Mouse (Mus musculus) kidney, postnatal 10 days (tissue): ENCODE measurements around the gene Sncg.

ENCODE experiments used
- DNase-seq: peaks from one replicate; pipeline ENCODE4 v3.0.0; 2021; ENCODE audit warnings: mixed read lengths

The Sncg gene

DNA sequence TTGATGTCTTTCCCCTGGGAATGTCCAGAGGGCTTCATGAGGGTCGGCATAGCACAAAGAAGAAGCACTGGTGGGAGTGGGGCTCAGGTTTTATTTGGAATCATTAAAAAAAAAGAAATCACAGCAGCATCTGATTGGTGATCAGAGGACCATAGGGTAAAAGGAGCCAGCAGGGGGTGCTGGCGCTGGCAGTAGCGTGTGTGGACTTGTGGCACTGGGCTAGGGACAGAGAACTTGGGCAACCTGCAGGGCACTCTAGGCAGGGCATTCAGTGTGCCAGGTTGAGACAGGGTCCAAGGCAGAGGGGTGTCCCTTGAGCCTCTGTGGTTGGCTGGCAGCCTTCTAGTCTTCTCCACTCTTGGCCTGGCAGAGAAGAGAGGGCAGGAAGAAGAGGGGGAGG, 4.4 kb downstream of the Sncg start:
- DNase-seq = no peak

DNA sequence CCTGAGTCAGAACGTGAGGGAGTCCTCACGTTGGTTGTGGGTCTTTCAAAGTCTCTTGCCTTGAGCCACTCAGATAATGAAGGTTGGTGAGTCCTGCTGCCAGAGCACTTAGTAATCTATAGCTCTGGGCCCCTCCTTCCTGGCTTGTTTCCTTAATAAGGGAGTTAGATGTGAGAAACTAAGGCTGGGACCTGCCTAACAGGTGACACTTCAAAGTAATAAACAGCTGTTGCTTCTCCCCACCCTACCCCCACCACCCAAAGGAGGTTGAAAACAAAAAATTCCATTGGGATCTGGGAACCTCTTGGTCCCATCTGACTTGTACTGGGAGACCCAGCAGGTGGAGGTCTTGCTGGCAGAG, 9.5 kb downstream of the Sncg start:
- DNase-seq = no peak

DNA sequence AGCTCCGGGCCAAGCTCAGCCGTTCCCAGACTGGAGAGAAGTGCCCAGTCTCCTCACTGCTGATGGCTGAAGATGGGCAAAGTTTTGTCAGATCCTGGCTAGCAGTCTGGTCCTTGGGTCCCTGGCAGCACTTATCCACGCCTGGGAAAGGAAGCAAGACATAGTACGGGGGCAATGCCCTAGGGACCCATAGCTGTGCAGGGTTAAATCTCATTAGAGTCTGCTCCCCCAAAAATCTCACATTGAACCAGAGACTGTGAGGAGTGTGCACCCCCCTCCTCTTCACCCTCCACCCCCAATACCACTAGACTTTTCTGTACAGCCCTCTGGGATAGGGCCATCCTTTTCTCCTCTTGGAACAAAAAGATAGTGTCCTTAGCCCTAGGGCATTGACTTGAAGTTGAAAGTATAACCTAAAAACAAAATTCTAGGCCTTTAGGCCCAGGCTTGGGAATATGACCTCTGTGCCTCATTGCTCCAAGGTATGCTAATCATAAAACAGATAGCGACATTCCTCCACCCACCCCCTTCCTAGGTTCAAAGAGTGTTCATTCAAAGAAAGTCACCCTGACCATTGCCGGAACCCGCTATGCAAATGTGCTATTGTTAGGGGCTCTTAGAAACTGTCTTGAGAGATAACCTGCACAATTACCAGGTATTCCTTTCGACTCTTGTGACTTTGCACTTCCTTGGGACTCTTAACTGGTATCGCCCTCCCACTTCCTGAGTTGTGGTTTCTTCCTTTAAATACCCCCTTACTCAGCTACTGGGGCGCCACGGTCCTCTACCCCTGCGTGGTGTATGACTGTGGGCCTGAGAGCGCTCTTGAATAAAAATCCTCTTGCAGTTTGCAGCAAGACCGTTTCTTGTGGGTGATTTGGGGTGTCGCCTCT, 10.1 kb downstream of the Sncg start:
- peak; percentile 11 for DNase-seq

DNA sequence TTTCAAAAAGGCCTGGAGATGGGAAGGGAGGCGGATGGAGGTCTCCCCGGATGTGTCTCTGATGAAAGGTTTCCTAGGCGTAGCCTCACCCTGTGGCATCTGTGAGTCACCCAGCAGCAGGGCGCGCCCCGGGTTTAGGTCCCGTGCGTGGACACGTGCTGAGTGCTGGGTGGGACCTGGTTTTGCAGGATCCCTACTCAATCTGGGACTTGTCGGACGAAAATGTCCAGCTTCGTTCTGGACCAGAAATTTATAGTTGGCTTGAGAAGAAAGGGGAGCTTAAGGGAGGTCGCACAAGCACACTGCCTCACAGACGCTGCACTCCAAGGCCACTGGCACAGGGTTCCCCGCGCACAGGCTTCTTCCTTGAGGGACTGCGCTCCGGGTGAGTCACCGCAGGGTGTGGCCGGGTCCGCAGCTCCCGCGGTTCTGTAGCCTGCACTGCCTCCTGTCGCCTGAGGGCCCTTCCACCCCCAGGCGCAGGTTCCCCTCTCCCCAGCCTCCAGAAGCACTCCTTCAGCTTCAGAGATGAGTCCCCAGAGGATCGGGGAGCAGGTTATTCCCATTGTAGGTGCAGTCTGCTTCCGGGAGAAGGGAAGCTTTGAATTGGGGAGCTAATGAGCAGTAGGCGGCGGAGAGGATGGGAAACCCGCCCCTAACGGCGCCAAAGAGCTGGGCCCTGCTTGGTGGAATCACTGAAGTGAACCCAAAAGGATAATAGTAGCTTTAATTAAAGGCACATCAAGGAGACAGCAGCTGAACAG, 10.9 kb downstream of the Sncg start:
- peak; percentile 78 for DNase-seq

DNA sequence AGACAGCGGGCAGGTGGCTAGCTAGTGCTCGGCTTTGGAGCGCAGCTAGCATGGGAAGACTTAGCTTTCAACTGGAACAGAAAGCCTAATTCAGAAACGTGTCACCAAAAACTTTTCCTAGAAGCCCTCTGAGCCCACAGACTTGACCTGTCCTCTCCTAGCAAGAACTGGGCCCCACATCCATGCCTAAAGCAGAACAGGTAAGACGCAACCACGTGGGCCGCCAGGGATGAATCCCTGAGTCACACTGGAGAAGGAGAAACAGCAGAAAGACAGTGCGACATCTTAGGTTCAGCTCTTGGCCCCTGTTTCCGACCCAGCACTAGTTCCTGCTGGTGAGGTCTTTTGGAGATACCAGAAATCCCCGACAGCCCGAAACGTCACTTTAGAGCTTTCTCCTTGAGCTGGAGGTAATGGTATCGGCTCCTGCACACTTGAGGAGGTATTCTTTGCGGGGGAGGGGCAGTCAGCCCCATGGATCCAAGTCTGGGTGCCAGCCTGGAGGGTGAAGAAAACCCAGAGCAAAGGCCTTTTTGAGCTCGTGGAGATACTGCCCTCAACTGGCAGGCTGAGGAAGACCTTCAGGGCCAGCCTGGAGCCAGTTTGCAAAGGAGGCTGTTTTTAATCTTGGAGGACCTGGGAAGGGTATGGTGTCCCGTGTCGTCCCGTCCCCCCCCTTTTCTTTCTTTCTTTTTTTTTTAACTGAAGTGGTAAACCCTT, 11.7 kb downstream of the Sncg start:
- peak; percentile 80 for DNase-seq

DNA sequence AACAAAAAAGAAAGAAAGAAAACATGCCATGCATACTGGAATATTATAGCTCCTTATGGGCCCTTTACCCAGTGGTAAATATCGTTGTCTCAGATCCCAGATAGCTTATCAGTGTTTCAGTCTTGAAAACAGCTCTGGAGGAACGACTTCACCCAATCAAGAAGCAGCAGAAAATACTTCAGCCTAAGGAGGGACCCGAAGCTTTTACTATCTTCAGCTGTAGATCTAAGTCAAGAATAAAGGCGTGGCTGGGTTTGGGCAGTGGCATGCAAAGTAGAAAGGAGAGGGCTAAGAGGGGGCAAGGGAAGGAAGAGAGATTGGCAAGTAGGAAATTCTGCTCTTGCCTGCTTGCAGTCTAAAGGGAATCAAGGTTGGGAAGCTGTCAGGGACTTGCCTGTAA, 12.5 kb downstream of the Sncg start:
- no peak for DNase-seq

DNA sequence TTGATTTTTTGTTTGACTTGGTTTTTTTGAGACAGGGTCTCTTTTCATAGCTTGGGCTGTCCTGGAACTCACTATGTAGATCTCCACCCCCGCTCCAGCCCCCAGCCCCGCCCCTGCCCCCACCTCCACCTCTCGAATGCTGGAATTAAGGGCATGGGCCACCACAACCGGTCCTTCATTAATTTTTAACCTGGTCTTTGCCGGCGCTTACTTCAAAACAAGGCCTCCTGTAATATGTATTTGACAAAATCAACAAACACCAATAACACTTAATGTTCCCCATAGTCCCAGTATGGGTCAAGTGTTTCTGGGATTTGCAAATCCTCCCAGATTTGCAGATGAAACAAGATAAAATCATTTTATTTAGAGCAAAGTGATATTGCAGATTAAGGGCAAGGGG, 14.3 kb downstream of the Sncg start:
- peak; percentile 39 for DNase-seq

DNA sequence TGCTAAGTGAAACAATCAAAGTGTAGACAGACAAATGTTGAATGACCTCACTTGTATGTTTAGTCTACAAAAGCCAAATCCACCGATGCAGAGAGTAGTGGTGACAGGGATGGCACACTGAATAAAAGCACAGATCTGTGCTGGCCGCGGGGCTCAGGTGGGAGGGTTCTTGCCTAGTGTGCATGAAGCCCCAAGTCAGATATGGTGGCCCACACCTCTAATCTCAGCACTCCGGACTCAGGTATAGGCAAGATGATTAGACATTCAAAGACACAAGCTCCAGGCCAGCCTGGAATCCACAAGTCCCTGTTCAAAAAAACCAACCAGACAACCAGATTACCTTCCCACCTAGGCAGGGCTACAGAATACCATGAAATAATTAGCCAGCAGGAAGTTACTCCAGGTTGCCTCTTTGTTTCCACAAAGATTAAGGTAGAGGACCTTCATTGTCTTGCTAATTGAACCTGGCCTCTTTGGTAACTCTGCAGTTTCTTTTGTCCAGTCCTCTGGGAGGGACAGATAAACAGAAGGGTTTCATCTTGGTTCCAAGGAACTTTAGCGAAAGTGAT, 14.8 kb downstream of the Sncg start:
- no peak for DNase-seq

DNA sequence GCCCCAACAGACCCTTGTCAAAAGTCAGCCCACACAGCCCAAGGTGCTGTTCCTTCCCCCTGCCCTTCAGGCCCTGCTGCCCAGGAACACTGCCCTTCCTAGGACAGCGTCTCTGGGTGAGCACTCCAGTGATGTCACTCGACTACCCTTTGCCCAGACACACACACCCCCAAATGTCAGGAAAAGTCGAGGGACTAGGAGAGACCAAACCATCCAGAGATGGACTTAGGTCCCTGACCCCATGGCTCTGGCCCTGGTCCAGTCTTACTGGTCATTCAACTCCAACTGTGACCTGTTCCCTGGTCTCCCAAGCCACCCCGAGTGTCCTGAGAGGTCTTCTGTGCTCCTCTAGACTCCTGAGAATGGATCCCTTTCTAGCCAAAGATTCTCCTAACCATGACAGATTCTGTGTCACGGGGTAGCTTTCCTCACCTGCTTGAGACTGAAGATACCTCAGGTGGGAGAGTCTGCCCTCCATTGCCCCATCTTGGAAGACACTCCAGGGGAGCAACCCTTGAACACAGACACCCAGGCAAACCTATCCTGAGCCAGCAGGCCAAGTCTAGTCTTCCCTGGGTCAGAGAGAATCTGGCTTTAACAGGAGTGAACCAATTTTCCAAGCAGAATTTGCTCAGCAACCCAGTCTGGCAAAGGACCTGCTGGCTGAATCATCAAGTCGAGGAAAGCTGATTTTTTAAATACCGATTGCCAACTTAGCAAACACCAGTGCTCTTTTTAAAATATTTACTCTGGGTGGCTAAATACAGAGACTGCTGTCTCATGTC, 16.7 kb downstream of the Sncg start:
- peak; percentile 58 for DNase-seq

DNA sequence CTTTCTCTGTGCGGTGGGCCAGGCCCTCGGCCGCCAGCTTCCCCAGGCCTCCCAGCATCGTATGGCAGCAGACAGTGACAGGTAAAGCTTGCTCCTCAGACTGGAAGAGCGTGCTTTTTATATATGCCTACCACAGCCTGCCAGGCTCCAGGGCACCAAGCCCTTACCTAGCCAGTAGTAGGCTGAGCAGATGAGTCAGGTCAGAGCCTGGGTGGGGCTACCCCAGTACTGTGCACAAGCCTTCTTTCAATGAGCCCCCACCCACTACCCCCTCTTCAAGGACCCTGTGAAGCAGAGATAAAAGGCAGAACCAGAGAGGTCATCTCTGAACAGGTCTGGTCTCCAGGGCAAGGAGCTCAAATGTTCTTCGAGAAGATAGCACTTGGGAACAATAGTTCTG, 19.3 kb downstream of the Sncg start, which contains the start of gene Fam25c:
TSS of gene Fam25c (minus strand) at position 133 of the 400 bp plus-strand sequence.
- no peak for DNase-seq

DNA sequence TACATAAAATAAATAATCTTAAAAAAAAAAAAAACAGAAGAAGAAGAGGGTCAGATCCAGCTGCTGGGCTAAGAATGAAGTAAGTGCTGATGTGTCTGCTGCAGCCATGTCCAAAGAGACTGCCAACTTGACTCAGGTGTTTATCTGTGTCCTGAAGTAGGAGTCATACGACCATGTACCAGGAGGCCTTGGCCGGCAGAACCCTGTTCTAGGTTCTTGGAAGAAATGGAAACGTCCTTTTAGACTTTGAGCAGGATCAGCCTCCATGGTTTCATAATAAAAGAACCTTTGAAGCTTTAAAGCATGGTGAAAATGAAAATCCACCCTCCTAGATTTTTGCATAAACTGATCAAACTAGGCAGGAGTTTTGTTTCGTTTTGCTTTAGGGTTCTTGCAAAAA, 20.1 kb downstream of the Sncg start:
- no peak for DNase-seq

DNA sequence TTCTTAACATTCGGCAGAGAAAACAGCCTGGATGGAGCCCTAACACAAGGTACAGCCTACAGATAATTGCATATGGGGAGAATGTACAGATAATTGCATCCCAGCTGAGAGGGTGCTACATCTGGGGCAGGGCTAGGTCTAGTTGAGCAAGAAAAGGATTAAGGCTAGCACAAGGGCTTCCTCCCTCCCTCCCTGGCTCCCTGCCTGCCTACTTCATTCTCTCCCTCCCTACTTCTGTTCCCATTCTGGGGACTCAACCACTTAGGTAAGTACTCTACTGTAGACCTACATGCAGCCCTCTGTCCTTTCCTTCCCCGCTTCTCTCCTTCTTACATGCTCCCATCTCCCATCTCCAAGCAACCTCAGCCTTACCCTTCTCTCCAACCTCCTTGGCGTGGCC, 21.3 kb downstream of the Sncg start:
- no peak for DNase-seq

DNA sequence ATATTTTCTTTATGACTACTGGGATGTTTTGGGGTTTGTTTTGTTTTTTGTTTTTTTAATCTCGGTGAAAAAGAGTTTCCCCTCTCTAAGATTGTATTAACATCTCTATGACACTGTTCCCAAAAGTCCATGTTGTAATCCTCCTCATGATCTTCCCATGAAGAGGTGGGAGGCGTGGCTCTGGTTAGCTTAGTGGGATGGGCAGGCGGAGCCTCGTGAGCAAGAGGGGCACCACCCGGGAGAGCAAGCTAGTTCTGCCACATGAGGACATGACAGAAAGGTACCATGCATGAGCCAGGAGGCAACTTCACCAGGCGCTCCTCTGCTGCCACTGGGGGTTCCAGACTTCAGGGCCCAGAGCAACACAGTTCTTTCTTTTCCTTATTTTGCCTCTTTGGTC, 22.1 kb downstream of the Sncg start:
- DNase-seq = no peak

DNA sequence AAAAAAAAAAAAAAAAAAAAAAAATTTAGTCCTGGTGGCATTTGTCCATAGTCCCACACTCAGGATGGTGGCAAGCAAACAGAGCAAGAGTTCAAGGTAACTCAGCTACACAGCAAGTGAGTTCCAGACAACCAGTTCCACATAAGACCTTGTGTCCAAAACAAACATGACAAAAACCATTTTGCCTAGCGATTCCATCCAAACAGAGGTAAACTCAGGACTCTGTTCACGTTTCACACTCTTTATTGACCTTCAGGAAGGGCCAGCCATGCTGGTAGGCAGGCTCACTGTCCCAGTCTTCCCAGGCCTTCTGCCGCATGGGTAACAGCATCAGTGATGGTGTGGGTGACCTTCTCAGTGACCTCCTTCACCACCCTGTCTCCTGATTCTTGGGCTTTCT, 22.9 kb downstream of the Sncg start:
- DNase-seq = no peak

DNA sequence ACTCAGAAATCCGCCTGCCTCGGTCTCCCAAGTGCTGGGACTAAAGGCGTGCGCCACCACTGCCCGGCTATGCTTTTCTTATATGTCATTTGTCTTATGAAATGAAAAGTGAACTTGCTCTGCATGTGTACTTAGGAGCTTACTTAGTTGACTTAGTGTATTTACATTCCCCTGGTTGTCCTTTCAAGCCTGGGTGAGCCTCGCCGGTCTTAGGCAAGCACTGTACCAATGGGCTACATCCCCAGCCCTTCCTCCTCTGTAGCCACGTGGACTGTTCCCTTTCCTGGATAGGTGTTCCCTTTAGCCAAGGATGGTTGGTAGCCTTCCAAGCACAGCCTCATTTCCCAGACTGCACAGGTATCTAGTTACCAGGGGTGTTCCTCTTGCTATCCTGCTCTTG, 25.6 kb downstream of the Sncg start:
- DNase-seq = no peak

DNA sequence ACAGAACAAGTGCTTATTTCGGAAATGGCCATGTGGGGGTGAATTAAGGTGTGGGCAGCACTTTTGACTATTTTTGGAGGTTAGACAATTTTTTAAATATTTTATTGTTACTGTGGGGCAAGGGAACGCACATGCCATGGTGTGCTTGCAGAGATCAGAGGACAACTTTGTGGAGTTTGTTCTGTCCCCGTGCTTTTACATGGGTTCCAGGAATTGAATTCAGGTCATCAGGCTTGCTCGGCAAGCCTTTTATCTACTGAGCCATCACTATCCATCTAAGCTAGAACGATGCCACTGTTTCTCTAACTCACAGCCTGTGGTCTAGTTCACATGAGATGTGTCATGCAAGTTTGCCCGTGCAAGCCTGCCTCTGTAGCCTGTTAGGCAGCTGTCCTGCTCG, 26.3 kb downstream of the Sncg start:
- DNase-seq = no peak

DNA sequence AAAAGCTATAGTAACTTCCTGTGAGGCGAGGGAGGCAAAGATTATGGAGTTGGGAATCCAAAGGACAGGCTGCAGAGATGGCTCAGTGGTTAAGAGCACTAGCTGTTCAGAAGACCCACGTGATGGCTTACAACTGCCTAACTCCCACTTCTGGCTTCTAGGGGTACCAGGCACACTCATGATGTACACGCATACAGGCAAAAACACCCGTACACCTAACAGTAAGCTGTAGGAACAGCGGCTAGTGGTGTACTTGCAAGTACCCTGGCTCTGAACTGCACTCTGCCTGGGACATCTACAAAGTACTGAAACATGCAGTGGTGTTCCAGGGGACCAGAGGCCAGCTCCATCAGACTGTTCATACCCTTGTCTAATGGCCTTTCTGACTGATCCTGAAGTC, 27.5 kb downstream of the Sncg start:
- no peak for DNase-seq

DNA sequence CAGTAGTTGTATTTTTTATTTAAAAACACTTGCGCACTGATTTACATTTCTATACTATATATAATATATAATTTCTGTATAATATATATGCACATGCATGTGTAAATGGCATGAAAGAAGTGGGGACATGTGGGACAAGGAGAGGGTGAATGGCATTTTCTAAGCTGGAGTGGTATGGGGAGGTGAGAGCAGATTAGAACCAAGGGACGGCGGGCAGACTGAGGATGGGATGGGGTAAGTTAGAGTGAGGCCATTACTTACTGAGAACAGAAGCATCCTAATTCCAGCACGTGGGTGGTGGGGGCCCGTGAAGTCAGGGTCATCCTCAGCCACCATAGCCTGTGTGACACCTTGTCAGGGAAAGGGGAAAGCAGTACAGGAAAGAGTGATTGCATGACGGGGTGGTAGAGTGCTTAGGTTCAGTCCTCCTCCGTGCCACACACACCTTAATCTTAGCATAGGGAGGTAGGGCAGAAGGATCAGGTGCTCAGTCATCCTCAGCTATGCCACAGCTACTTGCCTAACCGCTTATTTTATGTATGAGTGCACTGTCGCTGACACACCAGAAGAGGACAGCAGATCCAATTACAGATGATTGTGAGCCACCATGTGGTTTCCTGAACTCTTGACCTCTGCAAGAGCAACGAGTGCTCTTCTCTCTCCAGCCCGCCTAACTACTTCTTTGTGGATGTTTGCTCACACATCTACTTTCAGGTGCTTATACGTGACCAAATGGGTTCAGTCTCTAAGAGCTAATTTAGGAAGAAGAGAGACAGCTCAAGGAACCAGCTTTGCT, 28.6 kb downstream of the Sncg start:
- no peak for DNase-seq

DNA sequence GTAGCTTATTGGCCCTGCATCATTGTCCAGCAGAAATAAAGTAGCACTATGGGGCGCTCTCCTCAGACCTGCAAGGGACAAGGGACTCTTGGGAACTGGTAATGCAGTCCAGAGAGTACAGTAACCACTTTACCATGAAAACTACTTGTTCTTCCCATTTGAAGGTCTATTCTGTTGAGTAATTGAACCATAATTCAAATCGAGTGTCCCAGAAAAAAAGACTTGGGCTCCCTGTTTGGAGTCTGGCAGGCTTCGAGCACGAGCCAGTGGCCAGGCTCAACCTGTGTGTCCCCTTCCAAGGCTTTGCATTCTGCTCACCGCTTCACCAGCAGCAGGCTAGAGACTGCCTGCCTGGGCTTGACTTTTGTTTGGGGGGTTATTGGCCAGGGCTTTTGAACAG, 30.2 kb downstream of the Sncg start:
- no peak for DNase-seq

DNA sequence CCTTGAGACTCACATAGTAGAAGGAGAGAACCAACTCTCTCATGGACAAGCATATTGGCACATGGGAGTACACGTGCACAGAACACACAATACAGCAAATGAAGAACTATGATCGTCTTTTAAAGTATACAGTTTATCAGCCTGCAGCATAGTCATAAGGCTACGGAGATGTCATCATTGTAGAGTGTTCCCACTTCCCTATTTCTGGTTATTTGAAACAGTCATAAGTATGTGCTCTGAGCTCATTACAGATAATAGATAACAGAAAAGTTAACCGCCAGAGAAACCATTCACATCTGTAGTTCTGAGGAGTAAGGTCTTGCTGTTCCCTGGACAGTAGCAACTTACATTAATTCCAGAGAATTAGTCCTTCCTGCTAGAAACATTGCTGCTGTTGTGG, 31.5 kb downstream of the Sncg start:
- no peak for DNase-seq

DNA sequence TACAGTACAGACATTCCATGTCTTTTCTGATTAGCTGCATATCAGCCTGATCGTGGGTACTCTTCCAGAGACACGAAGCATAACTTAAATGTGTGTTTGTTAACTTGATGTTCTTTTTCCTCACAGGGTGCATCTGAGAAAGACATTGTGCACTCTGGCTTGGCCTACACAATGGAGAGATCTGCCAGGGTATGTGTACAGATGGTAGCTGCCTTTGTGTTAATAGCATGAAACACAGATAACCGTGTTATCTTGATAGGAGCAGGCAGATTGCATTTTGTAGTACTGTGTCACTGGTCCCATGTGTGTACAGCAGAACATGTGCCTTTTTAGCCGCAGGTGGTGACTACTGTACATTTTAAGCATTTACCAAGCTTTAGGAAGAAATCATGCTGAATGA, 32.6 kb downstream of the Sncg start:
- no peak for DNase-seq

DNA sequence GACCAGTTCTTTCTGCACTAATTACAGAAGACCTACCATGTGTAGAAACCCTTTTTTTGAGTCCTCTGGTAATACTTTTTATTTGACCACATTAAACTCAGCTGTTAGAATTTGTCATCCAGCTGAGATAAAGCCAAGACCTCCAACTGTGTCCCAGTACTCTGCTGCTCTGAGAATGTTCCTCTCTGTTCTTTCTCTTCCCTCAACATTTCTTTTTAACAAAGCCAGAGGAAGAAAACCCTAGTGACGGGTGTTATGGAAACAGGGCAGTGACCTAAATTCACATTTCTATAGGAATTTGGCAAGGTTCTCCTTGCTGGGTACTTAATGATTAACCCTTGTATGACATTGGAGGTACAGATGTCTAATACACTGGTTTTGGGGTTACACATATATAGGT, 35.1 kb downstream of the Sncg start:
- no peak for DNase-seq
